Mouse (Mus musculus): ENCODE results near the gene Rbms1. TPM values are rescaled to one million over a fixed set of nuclear protein-coding genes. Genes with fewer than 3 reads are reported as not detected.

The Rbms1 gene
- polyA plus RNA-seq, 1 experiment from 2014 or later: 72.2 TPM

GRCm38 (mm10) chr2:60812949-60813348, 150.0 kb downstream of the Rbms1 start:
- no peaks in the 10 kb centered on the region for H3K27me3 ChIP-seq (replicated peaks; ENCODE audit: control insufficient read depth, insufficient read depth, low read length)
- no peak overlapping the region for H3K27ac ChIP-seq (ENCODE audit: low read length)
- no peak overlapping the region for H3K4me2 ChIP-seq (ENCODE audit: low read depth, low read length)
- 89% methylated on average over 12 of the region's 12 CpGs for WGBS
- H3K9ac ChIP-seq (ENCODE audit: low read depth, low read length): no peak overlapping the region
- H3K36me3 ChIP-seq (ENCODE audit: control insufficient read depth, insufficient read depth, low read length): no peaks in the 10 kb centered on the region
- no peaks in the 10 kb centered on the region for H3K9me3 ChIP-seq (ENCODE audit: control insufficient read depth, low read length)
- ATAC-seq: no peak
- H3K4me1 ChIP-seq (ENCODE audit: control insufficient read depth, insufficient read depth, low read length): peaks cover 22% of the 10 kb centered on the region
- no peak overlapping the region for H3K4me3 ChIP-seq (ENCODE audit: low read length)

DNA sequence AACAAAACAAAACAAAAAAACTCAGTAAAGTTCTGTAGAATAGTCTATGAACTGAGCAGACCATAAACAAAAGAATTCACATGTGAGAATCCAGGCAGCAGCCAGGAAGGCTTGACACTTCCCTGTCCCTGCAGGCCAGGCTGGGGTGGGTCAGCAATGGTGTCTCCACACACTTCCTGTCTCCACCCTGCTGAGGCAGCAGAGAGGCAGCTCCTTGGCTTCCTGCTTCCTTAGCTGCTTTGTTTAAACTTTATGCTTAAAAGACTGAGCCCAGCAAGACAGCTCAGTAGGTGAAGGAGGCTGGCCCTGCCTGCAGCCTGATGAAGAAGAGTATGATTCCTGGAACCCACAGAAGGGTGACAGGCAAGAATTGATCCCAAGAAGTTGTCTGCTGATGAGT, 152.4 kb downstream of the Rbms1 start:
- H3K9ac ChIP-seq (ENCODE audit: low read depth, low read length): no peak overlapping the region
- H3K27me3 ChIP-seq (replicated peaks; ENCODE audit: control insufficient read depth, insufficient read depth, low read length): no peaks in the 10 kb centered on the region
- no peak overlapping the region for H3K4me3 ChIP-seq (ENCODE audit: low read length)
- H3K36me3 ChIP-seq (ENCODE audit: control insufficient read depth, insufficient read depth, low read length): no peaks in the 10 kb centered on the region
- no peaks in the 10 kb centered on the region for H3K9me3 ChIP-seq (ENCODE audit: control insufficient read depth, low read length)
- H3K4me1 ChIP-seq (ENCODE audit: control insufficient read depth, insufficient read depth, low read length): peaks cover 31% of the 10 kb centered on the region
- H3K4me2 ChIP-seq (ENCODE audit: low read depth, low read length): no peak overlapping the region
- H3K27ac ChIP-seq (ENCODE audit: low read length): peak overlapping the region; percentile 44
- peak; percentile 56 for ATAC-seq

DNA sequence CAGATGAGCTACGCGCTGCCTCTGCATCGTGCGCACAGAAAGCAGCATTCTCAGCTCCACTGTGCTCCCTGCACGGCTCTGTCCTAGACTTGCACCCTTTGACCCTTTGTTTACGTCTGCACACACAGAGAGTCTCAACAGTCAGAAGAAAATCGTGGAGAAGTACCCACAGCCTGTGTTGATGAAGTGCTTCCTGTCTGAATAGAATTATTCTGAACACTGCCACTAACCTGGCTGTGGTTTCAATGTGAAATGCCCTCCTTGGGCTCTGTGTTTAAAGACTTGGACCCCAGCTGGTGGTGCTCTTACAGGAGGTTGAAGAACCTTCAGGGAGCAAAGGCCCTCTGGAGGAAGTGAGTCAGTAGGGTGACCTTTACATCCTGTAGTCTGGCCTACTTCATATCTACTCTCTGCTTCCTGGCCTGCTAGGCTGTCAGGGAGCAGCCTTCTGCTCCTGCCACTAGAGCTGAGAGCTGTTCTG, 153.5 kb downstream of the Rbms1 start:
- WGBS: 44% methylated on average over 7 of the region's 7 CpGs
- no peak overlapping the region for H3K9ac ChIP-seq (ENCODE audit: low read depth, low read length)
- H3K4me1 ChIP-seq (ENCODE audit: control insufficient read depth, insufficient read depth, low read length): peaks cover 31% of the 10 kb centered on the region
- H3K4me3 ChIP-seq (ENCODE audit: low read length): no peak overlapping the region
- no peaks in the 10 kb centered on the region for H3K36me3 ChIP-seq (ENCODE audit: control insufficient read depth, insufficient read depth, low read length)
- no peaks in the 10 kb centered on the region for H3K9me3 ChIP-seq (ENCODE audit: control insufficient read depth, low read length)
- ATAC-seq: peak; percentile 34
- peak overlapping the region; percentile 54 for H3K27ac ChIP-seq (ENCODE audit: low read length)
- H3K4me2 ChIP-seq (ENCODE audit: low read depth, low read length): no peak overlapping the region
- no peaks in the 10 kb centered on the region for H3K27me3 ChIP-seq (replicated peaks; ENCODE audit: control insufficient read depth, insufficient read depth, low read length)

DNA sequence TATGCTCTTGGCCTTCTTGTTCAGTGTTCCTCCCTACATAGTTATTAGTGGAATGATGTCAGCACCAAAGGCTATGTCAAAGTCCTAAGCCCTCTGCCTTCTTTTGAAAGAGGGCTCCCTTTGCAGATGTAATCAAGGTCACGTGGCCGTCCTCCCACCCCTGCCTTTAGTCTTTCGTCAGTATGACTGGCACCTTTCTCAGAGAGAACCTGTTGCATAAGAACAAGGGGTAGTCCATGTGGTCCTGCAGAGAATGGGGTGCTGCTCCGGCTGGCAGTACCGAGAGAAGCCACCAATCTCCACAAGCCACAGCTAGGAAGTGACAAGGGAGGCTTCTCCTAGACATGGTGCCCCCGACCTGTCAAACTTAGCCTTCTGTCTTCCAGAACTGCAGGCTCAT, 154.2 kb downstream of the Rbms1 start:
- H3K36me3 ChIP-seq (ENCODE audit: control insufficient read depth, insufficient read depth, low read length): no peaks in the 10 kb centered on the region
- peak overlapping the region; percentile 54; the same call in 1 of the 2 replicates for H3K27ac ChIP-seq (ENCODE audit: low read length)
- H3K9ac ChIP-seq (ENCODE audit: low read depth, low read length): no peak overlapping the region
- ATAC-seq: no peak
- H3K4me1 ChIP-seq (ENCODE audit: control insufficient read depth, insufficient read depth, low read length): peaks cover 31% of the 10 kb centered on the region
- no peaks in the 10 kb centered on the region for H3K27me3 ChIP-seq (replicated peaks; ENCODE audit: control insufficient read depth, insufficient read depth, low read length)
- H3K4me3 ChIP-seq (ENCODE audit: low read length): no peak overlapping the region
- H3K9me3 ChIP-seq (ENCODE audit: control insufficient read depth, low read length): no peaks in the 10 kb centered on the region
- no peak overlapping the region for H3K4me2 ChIP-seq (ENCODE audit: low read depth, low read length)
- WGBS: 80% methylated on average over 6 of the region's 6 CpGs

DNA sequence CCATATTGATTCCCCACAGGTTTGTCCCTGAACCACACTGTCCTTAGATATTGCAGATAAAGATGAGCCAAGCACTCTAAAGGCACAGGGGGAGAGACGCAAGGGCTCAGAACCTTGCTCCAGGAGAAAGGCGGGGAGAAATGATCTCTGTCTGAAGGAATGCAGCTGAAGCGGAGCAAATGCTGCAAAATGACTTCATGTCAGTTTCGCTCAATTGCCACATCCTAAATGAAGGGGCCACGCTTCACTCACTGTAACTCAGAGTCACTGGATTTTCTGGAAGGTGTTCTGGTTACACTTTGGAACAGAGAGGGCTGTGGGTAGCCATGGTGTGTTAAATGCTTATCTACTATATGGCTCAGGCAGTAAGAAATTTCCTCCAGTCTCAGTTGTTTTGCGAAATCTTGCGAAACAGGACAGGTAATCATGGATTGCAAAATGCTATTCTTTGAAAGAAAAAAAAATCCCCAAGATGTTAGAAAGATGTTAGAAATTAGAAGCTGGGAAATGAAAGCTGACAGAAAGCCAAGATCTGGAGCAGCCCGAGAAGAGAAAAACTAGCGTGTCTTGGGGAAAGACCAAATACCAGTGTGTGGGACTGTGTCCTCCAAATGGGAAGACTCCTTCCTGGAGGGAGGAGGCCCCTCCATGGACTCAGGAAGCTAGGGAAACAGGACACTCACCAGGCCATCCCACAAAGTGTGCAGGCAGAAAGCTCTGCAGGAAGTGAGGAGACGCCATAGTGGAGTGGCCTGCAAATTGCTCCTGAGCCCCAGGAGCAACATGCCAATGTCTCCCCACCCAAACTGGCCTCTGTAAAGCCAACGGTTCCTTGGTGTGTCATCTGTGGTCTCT, 155.4 kb downstream of the Rbms1 start:
- H3K9ac ChIP-seq (ENCODE audit: low read depth, low read length): no peak overlapping the region
- H3K36me3 ChIP-seq (ENCODE audit: control insufficient read depth, insufficient read depth, low read length): no peaks in the 10 kb centered on the region
- peak; percentile 85 for ATAC-seq
- H3K4me3 ChIP-seq (ENCODE audit: low read length): no peak overlapping the region; the same call in 1 of the 2 replicates
- H3K4me2 ChIP-seq (ENCODE audit: low read depth, low read length): peak overlapping the region; percentile 28; the same call in 1 of the 2 replicates
- H3K27ac ChIP-seq (ENCODE audit: low read length): peak overlapping the region; percentile 81
- WGBS: 55% methylated on average over 11 of the region's 11 CpGs
- peaks cover 34% of the 10 kb centered on the region for H3K4me1 ChIP-seq (ENCODE audit: control insufficient read depth, insufficient read depth, low read length)
- H3K9me3 ChIP-seq (ENCODE audit: control insufficient read depth, low read length): no peaks in the 10 kb centered on the region
- no peaks in the 10 kb centered on the region for H3K27me3 ChIP-seq (replicated peaks; ENCODE audit: control insufficient read depth, insufficient read depth, low read length)

DNA sequence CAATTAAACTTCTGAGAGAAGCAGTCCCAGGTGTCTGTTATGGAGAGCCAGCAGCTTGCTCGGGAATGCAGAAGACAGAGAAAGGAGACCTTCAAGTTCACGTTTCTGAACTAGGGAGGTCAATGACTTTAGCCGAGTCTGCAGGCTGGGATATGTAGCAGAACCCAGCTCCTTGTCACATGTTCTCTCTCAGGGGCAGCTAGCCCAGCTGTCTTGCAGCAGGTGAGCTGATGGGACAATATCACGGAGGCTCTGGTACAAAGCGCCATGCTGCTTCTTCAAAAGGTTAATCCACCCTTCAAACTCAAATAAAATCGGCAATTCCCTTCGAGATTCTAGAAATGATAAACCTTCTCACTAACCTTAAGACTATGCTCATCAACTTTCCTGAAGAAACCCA, 158.2 kb downstream of the Rbms1 start:
- Histone ChIP-seq H3K36me3 (ENCODE audit: control insufficient read depth, insufficient read depth, low read length) (no peaks in the 10 kb centered on the region), H3K4me1 (ENCODE audit: control insufficient read depth, insufficient read depth, low read length) (peaks cover 32% of the 10 kb centered on the region), H3K9me3 (ENCODE audit: control insufficient read depth, low read length) (no peaks in the 10 kb centered on the region), H3K27ac (ENCODE audit: low read length) (no peak overlapping the region), H3K9ac (ENCODE audit: low read depth, low read length) (no peak overlapping the region), H3K27me3 (replicated peaks; ENCODE audit: control insufficient read depth, insufficient read depth, low read length) (no peaks in the 10 kb centered on the region), H3K4me3 (ENCODE audit: low read length) (no peak overlapping the region), H3K4me2 (ENCODE audit: low read depth, low read length) (no peak overlapping the region)
- 58% methylated on average over 7 of the region's 7 CpGs for WGBS
- no peak for ATAC-seq

DNA sequence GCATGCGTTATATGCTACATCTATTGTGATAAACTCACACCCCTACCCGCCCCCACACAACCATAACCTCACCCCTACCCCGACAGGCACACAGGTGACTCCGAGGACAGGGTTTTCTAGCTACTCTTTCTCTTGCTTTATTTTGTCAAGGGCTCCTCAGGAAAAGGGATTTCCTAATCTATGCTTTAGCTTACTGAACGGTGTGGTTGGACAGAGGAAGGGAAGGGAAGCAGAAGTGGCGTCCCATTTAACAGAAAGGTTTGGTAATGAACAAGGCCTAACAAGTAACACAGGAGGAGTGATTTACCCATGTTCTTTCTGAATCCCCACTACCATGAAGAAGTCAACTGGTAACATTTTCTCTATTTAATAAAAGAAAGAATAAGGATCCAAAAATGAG, 159.6 kb downstream of the Rbms1 start:
- Histone ChIP-seq H3K36me3 (ENCODE audit: control insufficient read depth, insufficient read depth, low read length) (no peaks in the 10 kb centered on the region), H3K4me1 (ENCODE audit: control insufficient read depth, insufficient read depth, low read length) (peaks cover 20% of the 10 kb centered on the region), H3K27ac (ENCODE audit: low read length) (no peak overlapping the region), H3K4me3 (ENCODE audit: low read length) (no peak overlapping the region), H3K9me3 (ENCODE audit: control insufficient read depth, low read length) (no peaks in the 10 kb centered on the region), H3K9ac (ENCODE audit: low read depth, low read length) (no peak overlapping the region), H3K27me3 (replicated peaks; ENCODE audit: control insufficient read depth, insufficient read depth, low read length) (no peaks in the 10 kb centered on the region), H3K4me2 (ENCODE audit: low read depth, low read length) (no peak overlapping the region)
- ATAC-seq: no peak
- WGBS: 89% methylated on average over 6 of the region's 6 CpGs

DNA sequence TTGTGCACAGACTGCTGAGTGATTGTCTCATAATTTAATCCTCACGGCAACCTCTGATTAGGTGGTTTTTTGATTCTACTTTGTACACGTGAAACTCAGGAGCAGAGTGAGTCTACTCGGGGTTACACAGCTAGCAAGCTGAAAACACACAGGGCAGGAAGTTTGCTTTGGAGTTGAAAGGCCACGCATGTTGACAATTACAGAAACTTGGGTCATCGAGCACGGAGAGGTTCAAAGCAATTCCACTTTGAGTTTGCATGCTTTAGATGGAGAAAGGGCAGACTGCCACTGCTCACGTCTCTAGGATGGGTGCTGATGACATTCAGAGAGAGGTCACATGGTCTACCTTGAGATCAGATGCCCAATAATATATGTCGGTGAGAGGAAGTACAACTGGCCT, 160.2 kb downstream of the Rbms1 start:
- 64% methylated on average over 8 of the region's 8 CpGs for WGBS
- H3K4me2 ChIP-seq (ENCODE audit: low read depth, low read length): no peak overlapping the region
- H3K4me3 ChIP-seq (ENCODE audit: low read length): no peak overlapping the region
- no peak for ATAC-seq
- no peaks in the 10 kb centered on the region for H3K36me3 ChIP-seq (ENCODE audit: control insufficient read depth, insufficient read depth, low read length)
- H3K27me3 ChIP-seq (replicated peaks; ENCODE audit: control insufficient read depth, insufficient read depth, low read length): no peaks in the 10 kb centered on the region
- H3K4me1 ChIP-seq (ENCODE audit: control insufficient read depth, insufficient read depth, low read length): peaks cover 15% of the 10 kb centered on the region
- no peak overlapping the region for H3K9ac ChIP-seq (ENCODE audit: low read depth, low read length)
- no peaks in the 10 kb centered on the region for H3K9me3 ChIP-seq (ENCODE audit: control insufficient read depth, low read length)
- no peak overlapping the region for H3K27ac ChIP-seq (ENCODE audit: low read length)

GRCm38 (mm10) chr2:60802191-60802590, 160.8 kb downstream of the Rbms1 start:
- H3K4me2 ChIP-seq (ENCODE audit: low read depth, low read length): no peak overlapping the region
- WGBS: 39% methylated on average over 4 of the region's 4 CpGs
- no peaks in the 10 kb centered on the region for H3K9me3 ChIP-seq (ENCODE audit: control insufficient read depth, low read length)
- no peaks in the 10 kb centered on the region for H3K36me3 ChIP-seq (ENCODE audit: control insufficient read depth, insufficient read depth, low read length)
- H3K4me3 ChIP-seq (ENCODE audit: low read length): no peak overlapping the region
- no peak for ATAC-seq
- H3K9ac ChIP-seq (ENCODE audit: low read depth, low read length): no peak overlapping the region
- H3K27me3 ChIP-seq (replicated peaks; ENCODE audit: control insufficient read depth, insufficient read depth, low read length): no peaks in the 10 kb centered on the region
- peaks cover 9% of the 10 kb centered on the region for H3K4me1 ChIP-seq (ENCODE audit: control insufficient read depth, insufficient read depth, low read length)
- H3K27ac ChIP-seq (ENCODE audit: low read length): no peak overlapping the region
